ENCODE assay signal across 8 mouse cellular contexts in the genomic region with DNA sequence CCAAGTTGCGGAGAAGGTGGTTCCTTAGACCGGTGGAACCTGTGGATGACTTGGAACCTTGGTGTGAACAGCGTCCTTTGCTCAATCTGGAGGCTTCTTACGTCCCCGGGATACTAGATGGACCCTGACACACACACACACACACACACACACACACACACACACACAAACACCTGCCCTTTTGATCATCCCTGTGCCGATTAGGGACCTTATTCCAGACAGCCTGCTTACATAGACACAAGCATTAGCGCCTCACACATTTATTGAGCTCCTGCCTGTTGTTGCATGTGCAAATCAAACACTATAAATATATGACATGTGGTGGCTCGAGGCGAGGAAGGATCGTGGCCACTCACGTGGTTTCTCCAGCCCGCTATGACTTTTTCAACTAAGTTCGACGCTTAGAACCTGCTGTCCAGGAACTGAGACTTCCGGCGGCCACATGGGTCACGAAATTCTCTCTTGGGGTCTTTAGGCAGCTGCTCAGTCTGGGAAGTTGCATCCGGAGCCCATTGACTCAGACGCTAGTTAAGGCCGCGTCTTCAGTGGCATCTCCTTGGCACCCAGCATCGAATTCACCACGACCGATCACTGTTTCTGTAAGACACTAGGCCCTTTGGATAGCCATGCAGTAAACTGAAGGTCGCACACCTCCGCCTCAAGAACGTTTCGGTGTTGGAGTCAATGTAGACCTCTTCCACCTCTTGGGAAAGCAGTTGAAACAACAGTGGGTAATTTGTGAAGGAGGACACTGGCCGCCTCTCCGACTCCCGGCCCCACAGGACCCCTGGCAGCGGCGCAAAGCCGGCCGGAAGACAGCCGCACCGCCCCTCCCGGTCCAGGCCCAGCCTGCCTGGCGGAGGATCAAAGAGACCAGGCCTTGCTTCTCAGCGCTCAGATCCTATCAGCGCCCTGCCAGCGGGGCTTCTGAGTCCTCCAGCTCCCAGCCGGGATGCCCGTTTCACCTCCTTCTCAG. TPM values are rescaled to one million over a fixed set of nuclear protein-coding genes. Genes with fewer than 3 reads are reported as not detected.
DNase-seq lines count a peak whose midpoint lies in the region; ATAC-seq and TF ChIP-seq lines count a peak whose summit lies in the region.

No protein-coding gene starts in this region.

- H3K36me3 ChIP-seq in hindbrain, embryonic 13.5 days, result no peaks in the 10 kb centered on the region
- H3K36me3 ChIP-seq in limb, embryonic 13.5 days, result no peaks in the 10 kb centered on the region
- no peaks in the 10 kb centered on the region for H3K36me3 ChIP-seq in midbrain, embryonic 14.5 days (ENCODE audit: control insufficient read depth, insufficient read depth, low read length)
- H3K36me3 ChIP-seq in thymus, adult 2 months (ENCODE audit: control insufficient read depth, insufficient read depth, low read length), result peaks cover 32% of the 10 kb centered on the region

- 0 out of 2 replicates have a peak, but pooled peaks have one; percentile 24 for TF ChIP-seq POLR2A in thymus, adult 2 months (IDR thresholded peaks at IDR 0.05; ENCODE audit: control insufficient read depth, extremely low read depth, insufficient read depth, low read length, poor library complexity)

- no peak for ATAC-seq in hindbrain, embryonic 13.5 days (ENCODE audit: low FRiP score)
- ATAC-seq in limb, embryonic 13.5 days (ENCODE audit: low FRiP score, low read depth), result no peak
- 0 out of 2 replicates have a peak, but pooled peaks have one; percentile 28 for ATAC-seq in midbrain, embryonic 14.5 days (ENCODE audit: low FRiP score, low TSS enrichment)

- H3K27me3 ChIP-seq in hindbrain, embryonic 13.5 days, result peaks cover 61% of the 10 kb centered on the region
- peaks cover 48% of the 10 kb centered on the region for H3K27me3 ChIP-seq in limb, embryonic 13.5 days
- peaks cover 50% of the 10 kb centered on the region for H3K27me3 ChIP-seq in midbrain, embryonic 14.5 days (ENCODE audit: control insufficient read depth, insufficient read depth, low read length)
- H3K27me3 ChIP-seq in thymus, adult 2 months (ENCODE audit: control insufficient read depth, insufficient read depth, low read length), result no peaks in the 10 kb centered on the region

- no peaks in the 10 kb centered on the region for H3K9me3 ChIP-seq in hindbrain, embryonic 13.5 days
- H3K9me3 ChIP-seq in limb, embryonic 13.5 days, result no peaks in the 10 kb centered on the region
- H3K9me3 ChIP-seq in midbrain, embryonic 14.5 days (ENCODE audit: control insufficient read depth, low read length), result no peaks in the 10 kb centered on the region

- H3K4me1 ChIP-seq in hindbrain, embryonic 13.5 days (replicated peaks), result peaks cover 40% of the 10 kb centered on the region
- peaks cover 33% of the 10 kb centered on the region for H3K4me1 ChIP-seq in limb, embryonic 13.5 days
- peaks cover 25% of the 10 kb centered on the region for H3K4me1 ChIP-seq in midbrain, embryonic 14.5 days (ENCODE audit: control insufficient read depth, insufficient read depth, low read length)
- peaks cover 41% of the 10 kb centered on the region for H3K4me1 ChIP-seq in thymus, adult 2 months (replicated peaks; ENCODE audit: control insufficient read depth, insufficient read depth, low read length)

- peak; percentile 69 to 74 for DNase-seq in cerebellum, postnatal 10 days
- DNase-seq in cerebellum, adult 8-10 months, result no peak
- peak; percentile 93 for DNase-seq in adrenal gland, postnatal 14 days
- DNase-seq in gastrocnemius, adult 18-20 months (ENCODE audit: low spot score), result peak; percentile 31
- DNase-seq in midbrain, embryonic 14.5 days, result peak; percentile 73
- peak; percentile 73 for DNase-seq in thymus, adult 2 months

- H3K4me2 ChIP-seq in hindbrain, embryonic 13.5 days, result peak overlapping the region; percentile 90
- peak overlapping the region; percentile 96 for H3K4me2 ChIP-seq in limb, embryonic 13.5 days (replicated peaks)
- H3K4me2 ChIP-seq in midbrain, embryonic 14.5 days (ENCODE audit: low read length), result peak overlapping the region; percentile 96

- TF ChIP-seq CTCF in thymus, adult 2 months (IDR thresholded peaks at IDR 0.05; ENCODE audit: borderline replicate concordance, control insufficient read depth, extremely low read depth, insufficient read depth, low read length, poor library complexity), result no peak; the same call in 1 of the 2 replicates

- 10% methylated on average over 44 of the region's 44 CpGs for WGBS in hindbrain, embryonic 13.5 days
- WGBS in limb, embryonic 13.5 days, result 7% methylated on average over 44 of the region's 44 CpGs
- 9% methylated on average over 44 of the region's 44 CpGs for WGBS in midbrain, embryonic 14.5 days
- 9% methylated on average over 44 of the region's 44 CpGs for WGBS in thymus, adult 2 months

- peak overlapping the region; percentile 75; the same call in 1 of the 2 replicates for H3K9ac ChIP-seq in hindbrain, embryonic 13.5 days
- no peak overlapping the region for H3K9ac ChIP-seq in limb, embryonic 13.5 days
- H3K9ac ChIP-seq in midbrain, embryonic 14.5 days (replicated peaks; ENCODE audit: low read length), result no peak overlapping the region

- no peak overlapping the region for H3K27ac ChIP-seq in hindbrain, embryonic 13.5 days
- no peak overlapping the region for H3K27ac ChIP-seq in limb, embryonic 13.5 days
- H3K27ac ChIP-seq in midbrain, embryonic 14.5 days (replicated peaks; ENCODE audit: low read depth, low read length), result no peak overlapping the region
- peak overlapping the region; percentile 84 for H3K27ac ChIP-seq in thymus, adult 2 months (ENCODE audit: control insufficient read depth, insufficient read depth, low read length)

- H3K4me3 ChIP-seq in hindbrain, embryonic 13.5 days, result peak overlapping the region; percentile 60
- peak overlapping the region; percentile 68 for H3K4me3 ChIP-seq in limb, embryonic 13.5 days
- peak overlapping the region; percentile 48 for H3K4me3 ChIP-seq in midbrain, embryonic 14.5 days (replicated peaks; ENCODE audit: low read depth, low read length)
- peak overlapping the region; percentile 90 for H3K4me3 ChIP-seq in thymus, adult 2 months (ENCODE audit: control insufficient read depth, insufficient read depth, low read length)

RNA-seq across cellular contexts. Expression of a gene that starts 1.1 kb away (rescaled TPM):
- total RNA-seq in adrenal gland, postnatal 14 days (2021), result 41.6 and 78.5 TPM in 2 replicates
- under 1 TPM; 0.23 to 0.50 TPM for total RNA-seq in gastrocnemius, adult 18-20 months (2021)
- 3.2 and 4.7 TPM in 2 replicates for polyA plus RNA-seq in hindbrain, embryonic 13.5 days (2015; fragmentation: Nextera tagmentation; extraction: Ambion mirVana)
- polyA plus RNA-seq in limb, embryonic 13.5 days (2015; fragmentation: Nextera tagmentation; extraction: Ambion mirVana), result 8.0 and 8.5 TPM in 2 replicates
- polyA plus RNA-seq in midbrain, embryonic 14.5 days (2014; fragmentation: Nextera tagmentation; extraction: Ambion mirVana), result 2.8 and 5.8 TPM in 2 replicates
- 2,910 and 3,273 TPM in 2 replicates for polyA plus RNA-seq in thymus, adult 2 months (2012; rRNA removed)

RNA-seq across cellular contexts. Expression of a gene that starts 52.1 kb away (rescaled TPM):
- total RNA-seq in adrenal gland, postnatal 14 days (2021), result 321 and 322 TPM in 2 replicates
- 100 to 1,000 TPM; 289 to 291 TPM for total RNA-seq in gastrocnemius, adult 18-20 months (2021)
- 1,097 and 1,103 TPM in 2 replicates for polyA plus RNA-seq in hindbrain, embryonic 13.5 days (2015; fragmentation: Nextera tagmentation; extraction: Ambion mirVana)
- polyA plus RNA-seq in limb, embryonic 13.5 days (2015; fragmentation: Nextera tagmentation; extraction: Ambion mirVana), result 926 and 931 TPM in 2 replicates
- polyA plus RNA-seq in midbrain, embryonic 14.5 days (2014; fragmentation: Nextera tagmentation; extraction: Ambion mirVana), result 1,139 and 1,189 TPM in 2 replicates
- 35.1 and 35.9 TPM in 2 replicates for polyA plus RNA-seq in thymus, adult 2 months (2012; rRNA removed)

Comparison
In these comparisons a context has a peak if more than half of its experiments do, and no peak if none do; other contexts are left out.
1. RNA of a gene that starts 1.1 kb away (polyA plus RNA-seq): 2,910 to 3,273 TPM in thymus, adult 2 months; 8.0 to 8.5 TPM in limb, embryonic 13.5 days, 2.8 to 5.8 TPM in midbrain, embryonic 14.5 days and 3.2 to 4.7 TPM in hindbrain, embryonic 13.5 days; every median in the first group is over 100 times any median in the second.
2. RNA of a gene that starts 52.1 kb away (polyA plus RNA-seq): 1,139 to 1,189 TPM in midbrain, embryonic 14.5 days, 1,097 to 1,103 TPM in hindbrain, embryonic 13.5 days and 926 to 931 TPM in limb, embryonic 13.5 days; 35.1 to 35.9 TPM in thymus, adult 2 months; every median in the first group is over 10 times any median in the second.
3. Peak in every context shown above with its lines, with median percentiles within 50 percentile points of each other: H3K4me2 ChIP-seq and H3K4me3 ChIP-seq.